Mouse (Mus musculus) left cerebral cortex, postnatal 10 days (tissue): ENCODE data around the gene Grid2. TPM values are rescaled to one million over a fixed set of nuclear protein-coding genes. Genes with fewer than 3 reads are reported as not detected.

Source experiments
- DNase-seq, 2 experiments: peaks; one replicate each; pipeline ENCODE4 v3.0.0; 2021 to 2022; ENCODE audit warnings: low spot score in 2 of 2, mixed read lengths in 1 of 2; ENCODE audit errors: extremely low spot score in 1 of 2
- intact Hi-C: fragments of 180-260 bp; cut with DNase I; formaldehyde crosslinking; loops from one replicate; pipeline ENCODE4 v1.15.1; 2025
- total RNA-seq, 2 experiments: library from RNA; stranded (reverse); gene quantifications; 2 replicates each; pipeline ENCODE4 v1.2.3; 2021

The Grid2 gene
- total RNA-seq, 2 experiments from 2014 or later, result 27.7 to 27.8 TPM

GRCm38 (mm10) chr6:64480592-64480991 lies 1224.9 kb downstream of the Grid2 start:
- no peak for DNase-seq
- intact Hi-C loops, result no loop called here

DNA sequence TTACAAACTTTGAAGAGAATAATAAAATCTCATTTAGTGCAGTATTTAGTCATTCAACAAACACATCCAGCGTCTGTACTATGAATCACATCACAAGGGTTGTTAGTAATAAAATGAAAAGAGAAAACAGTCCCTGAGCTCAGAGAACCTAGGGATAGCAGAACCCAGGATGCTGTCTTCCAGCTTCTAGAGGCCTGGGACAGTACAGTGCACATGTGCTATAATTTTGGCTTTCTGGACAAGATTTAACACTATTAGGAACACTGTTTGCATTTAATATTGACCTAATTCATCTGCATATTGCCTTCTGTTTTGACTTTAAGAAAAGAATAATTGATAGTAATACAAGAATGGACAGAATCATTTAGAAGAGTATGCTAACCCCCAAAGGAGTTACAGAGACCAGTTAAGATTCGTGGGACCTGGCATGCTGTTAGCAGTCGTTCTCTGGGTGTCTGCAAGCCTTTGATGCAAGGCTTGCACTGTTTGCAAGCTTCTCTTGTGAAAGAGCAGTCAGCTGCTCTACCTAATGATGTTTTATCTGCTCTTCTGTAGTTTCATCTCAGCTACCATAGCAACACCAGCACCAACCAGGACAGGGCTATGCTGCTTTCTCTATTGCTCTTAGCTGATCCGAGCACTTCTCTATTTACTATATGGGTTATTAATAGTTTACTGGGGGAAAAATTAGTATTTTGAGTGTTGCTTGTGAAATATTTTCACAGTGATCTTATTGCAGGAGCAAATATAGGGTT lies 1234.8 kb downstream of the Grid2 start:
- intact Hi-C loops, result no loop called here
- no peak for DNase-seq

DNA sequence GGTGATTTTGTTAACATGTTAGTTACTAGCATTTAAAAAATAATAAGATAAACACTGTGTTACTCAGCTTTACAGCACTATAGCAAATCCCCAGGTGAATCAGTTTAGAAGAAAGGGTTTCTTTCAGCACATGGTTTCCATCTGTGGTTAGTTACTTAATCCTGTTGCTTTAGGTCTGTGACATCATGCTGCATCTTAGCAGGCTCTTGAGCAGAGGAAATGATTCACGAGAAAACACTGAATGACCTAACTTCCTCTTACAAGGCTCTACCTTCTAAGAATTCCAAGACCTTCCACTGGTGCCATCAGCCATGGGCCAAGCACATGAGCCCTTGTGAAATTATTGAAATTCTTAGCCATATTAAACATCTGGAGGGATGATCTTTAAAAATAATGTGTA lies 1248.7 kb downstream of the Grid2 start:
- no peak for DNase-seq
- intact Hi-C loops, result no loop called here

DNA sequence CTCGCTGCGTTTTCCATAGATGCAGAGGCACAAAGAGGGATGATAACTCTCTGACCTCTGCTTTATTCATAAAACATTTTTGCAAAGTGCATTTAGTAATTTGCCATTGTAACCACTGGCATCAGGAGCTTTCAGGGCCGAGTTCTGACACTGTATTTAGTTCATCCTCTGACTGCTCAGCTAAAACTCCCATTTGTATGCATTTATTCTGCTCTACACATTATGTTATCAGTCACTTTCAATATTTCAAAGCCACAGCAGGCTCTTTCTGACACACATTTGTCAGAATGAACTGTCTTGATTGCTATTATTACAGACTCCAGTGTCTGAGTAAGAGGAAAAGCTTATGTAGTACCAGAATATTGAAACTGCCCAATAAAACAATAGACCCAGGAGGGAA lies 1286.5 kb downstream of the Grid2 start:
- no peak for DNase-seq
- intact Hi-C loops, result no loop called here

GRCm38 (mm10) chr6:64553645-64554044 lies 1298.0 kb downstream of the Grid2 start:
- DNase-seq, result no peak
- intact Hi-C loops, result no loop called here

- DNase-seq, result peak in 1 of 2 experiments; percentile 13
- intact Hi-C loops, result no loop called here
These were observed 1299.5 kb downstream of the Grid2 start for GRCm38 (mm10) chr6:64555220-64555619.

DNA sequence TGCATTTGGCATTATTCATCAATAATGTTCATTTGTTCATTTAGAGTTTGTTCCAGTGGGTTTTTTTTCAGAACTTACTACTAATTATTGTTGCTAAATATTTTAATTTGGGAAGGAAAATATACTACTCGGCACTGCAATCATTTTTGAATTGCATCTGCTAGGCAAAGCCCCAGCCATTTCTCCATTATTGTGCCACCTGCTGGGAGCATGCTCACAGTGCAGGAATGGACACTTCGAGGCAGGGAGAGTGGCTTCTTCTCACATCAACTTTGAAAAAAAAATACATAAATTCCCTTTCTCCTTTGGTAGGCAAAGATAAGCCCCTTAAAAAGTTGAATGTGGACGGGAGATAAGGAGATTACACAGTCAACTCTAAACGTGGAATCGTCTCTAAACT lies 1312.9 kb downstream of the Grid2 start:
- peak; percentile 17 to 30 for DNase-seq
- intact Hi-C loops, result no loop called here

GRCm38 (mm10) chr6:64581338-64581737 lies 1325.7 kb downstream of the Grid2 start:
- DNase-seq, result no peak
- intact Hi-C loops, result no loop called here

DNA sequence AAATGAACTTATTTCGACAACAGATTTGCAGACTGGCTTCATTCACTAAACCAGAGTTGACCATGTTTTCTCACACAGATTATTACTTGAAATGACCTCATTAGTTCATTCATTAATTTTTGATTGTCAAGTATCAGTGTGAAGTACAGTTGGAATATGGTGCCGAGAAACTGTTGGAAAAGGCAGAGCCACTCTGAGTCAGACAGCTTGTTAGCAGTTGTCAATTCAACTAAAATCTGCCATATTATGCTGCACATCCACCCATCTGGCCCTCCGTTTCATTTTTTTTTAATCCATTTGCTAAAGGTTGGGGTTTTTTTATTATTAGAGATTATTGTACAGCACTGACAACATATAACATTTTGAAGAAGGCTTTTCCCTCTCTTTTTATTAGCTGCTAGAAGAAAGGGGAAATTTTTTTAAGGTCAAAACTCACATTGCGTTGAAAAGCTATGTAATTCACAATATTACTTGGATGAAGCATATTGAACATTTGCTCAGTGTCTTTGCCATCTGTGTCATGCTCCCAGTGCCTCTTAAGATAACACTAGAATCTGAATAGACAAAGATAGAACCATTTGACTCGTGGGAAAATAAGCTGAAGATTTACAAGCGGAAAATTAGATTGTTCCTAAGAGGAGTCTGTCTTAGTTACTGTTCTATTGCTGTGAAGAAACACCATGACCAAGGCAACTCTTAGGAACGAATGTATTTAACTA lies 1333.0 kb downstream of the Grid2 start:
- no peak for DNase-seq
- intact Hi-C loops, result no loop called here

- intact Hi-C loops, result no loop called here
- DNase-seq, result no peak
These were observed 1340.6 kb downstream of the Grid2 start for GRCm38 (mm10) chr6:64596261-64596660.

DNA sequence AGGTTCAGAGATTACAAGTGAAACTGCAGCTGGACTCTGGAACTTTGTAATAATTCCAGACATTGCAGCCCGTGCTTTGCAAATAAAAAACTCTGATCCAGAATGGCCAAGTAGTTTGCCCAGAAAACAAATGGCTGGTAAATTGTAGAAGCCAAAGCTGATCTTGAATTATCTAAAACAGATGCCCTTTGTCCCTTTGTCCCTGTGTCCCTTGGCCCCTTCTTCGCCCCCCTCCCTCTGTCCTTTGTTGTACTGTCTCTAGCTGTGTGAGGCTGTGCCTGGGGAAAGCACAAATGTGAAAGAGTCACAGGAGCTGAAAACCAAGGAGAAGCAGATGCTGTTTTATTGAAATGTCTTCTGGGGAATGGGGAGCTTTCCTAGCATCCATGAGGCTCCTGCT lies 1341.2 kb downstream of the Grid2 start:
- no peak for DNase-seq
- intact Hi-C loops, result no loop called here

DNA sequence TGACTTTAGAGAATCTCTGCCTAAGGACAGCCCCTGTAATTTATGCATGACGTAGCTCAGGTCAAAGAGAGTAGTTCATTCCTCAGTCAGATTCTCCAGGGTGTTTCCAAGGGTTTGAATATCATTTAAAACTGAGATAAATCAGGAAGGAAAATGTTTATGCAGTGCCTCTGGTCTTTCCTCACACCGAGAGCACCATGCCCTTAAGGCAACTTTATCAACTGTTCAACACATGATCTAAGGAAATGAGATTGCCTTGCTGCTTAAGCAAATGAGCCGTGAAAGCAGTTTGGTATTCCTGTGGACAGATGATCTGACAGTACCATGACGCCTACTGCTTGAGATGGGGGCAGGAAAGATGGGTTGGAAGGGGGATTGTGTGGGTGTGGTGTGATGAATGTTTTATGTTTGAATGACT lies 1342.5 kb downstream of the Grid2 start:
- peak in 1 of 2 experiments; percentile 9 for DNase-seq
- intact Hi-C loops, result no loop called here

GRCm38 (mm10) chr6:64605753-64606152 lies 1350.1 kb downstream of the Grid2 start:
- no peak for DNase-seq
- intact Hi-C loops, result no loop called here

DNA sequence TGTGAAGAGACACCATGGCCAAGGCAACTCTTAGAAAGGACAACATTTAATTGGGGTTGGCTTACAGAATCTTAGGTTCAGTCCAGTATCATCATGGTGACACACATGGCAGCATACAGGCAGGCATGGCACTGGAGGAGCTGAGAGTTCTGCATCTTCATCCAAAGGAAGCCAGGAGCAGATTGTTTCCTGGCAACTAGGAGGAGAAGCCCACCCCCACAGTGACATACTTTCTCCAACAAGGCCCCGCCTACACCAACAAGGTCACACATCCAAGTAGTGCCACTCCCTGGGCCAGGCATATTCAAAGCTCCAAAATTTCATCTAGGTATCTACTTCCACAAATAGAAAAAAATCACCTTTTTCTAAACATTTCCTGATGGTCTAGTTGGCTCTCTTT lies 1351.4 kb downstream of the Grid2 start:
- intact Hi-C loops, result no loop called here
- DNase-seq, result no peak

DNA sequence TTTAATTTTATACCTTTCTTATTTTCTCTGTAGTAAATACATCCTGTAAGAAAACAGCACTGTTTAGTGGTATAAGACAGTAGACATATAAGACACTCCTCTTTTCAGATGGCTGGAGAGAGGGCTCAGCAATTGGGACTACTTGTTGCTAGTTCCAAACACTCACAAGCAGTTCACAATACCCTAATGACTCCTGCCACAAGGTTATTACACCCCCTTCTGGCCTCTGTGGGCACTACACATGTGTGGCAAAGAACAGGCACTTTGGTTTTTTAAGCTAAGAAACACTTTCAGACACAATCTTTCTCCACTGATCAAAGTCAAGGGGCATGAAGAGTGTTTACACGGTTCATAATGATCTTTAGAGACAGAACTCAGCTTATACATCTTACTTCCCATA lies 1352.3 kb downstream of the Grid2 start:
- DNase-seq, result peak in 1 of 2 experiments; percentile 21
- intact Hi-C loops, result no loop called here

- no peak for DNase-seq
- intact Hi-C loops, result no loop called here
These were observed 1361.2 kb downstream of the Grid2 start for GRCm38 (mm10) chr6:64616843-64617242.

DNA sequence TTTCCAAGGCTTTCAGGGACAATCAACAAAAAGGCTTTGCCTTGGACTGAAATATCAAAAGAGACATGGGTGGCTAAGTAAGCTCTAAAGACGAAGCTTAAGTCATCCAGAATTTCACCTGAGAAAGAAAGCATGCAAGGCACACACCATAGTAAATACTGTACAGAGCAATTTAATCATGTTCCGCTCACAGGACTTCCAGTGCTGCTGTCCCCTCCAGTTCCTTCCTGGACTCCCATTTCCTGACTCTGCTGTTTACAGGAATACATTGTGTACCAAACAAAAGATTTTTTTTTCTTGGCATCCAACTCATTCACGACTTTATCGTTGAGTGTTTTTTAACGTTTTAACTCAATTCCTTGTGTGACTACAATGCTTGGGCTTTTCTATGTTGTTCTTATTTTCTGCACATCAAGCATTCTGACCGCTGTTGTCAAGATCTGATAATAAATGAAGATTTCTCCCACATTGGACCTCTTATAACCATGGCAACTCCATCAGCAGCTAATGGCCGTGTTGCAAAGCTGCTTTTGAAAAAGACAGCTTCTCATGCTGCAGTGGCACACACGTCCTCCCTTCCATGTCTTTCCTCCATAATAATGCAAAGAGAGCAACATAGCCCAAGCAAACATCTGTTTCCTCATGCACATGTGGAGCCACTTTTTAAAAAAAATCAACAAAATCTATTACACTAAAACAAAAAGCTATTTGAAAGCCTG lies 1361.9 kb downstream of the Grid2 start:
- no peak for DNase-seq
- intact Hi-C loops, result no loop called here

GRCm38 (mm10) chr6:64623404-64623803 lies 1367.7 kb downstream of the Grid2 start:
- no peak for DNase-seq
- intact Hi-C loops, result no loop called here

- DNase-seq, result no peak
- intact Hi-C loops, result loop anchor here (10.0 kb wide), 1 partner anchor 1393 kb away; the partner anchor contains the start of gene Grid2
These were observed 1392.0 kb downstream of the Grid2 start for GRCm38 (mm10) chr6:64647661-64648060.

- no peak for DNase-seq
- intact Hi-C loops, result loop anchor here (10.0 kb wide), 1 partner anchor 1393 kb away; the partner anchor contains the start of gene Grid2
These were observed 1392.5 kb downstream of the Grid2 start for GRCm38 (mm10) chr6:64648196-64648595.
